Mouse (Mus musculus) liver, embryonic 16.5 days (tissue): ENCODE results near the gene Car9. TPM values are rescaled to one million over a fixed set of nuclear protein-coding genes. Genes with fewer than 3 reads are reported as not detected.
"Not testable (repeated sequence)": the region's sequence is repeated elsewhere in the genome, so short reads cannot be mapped to it uniquely, and the experiment has no call there.

Source experiments
- ATAC-seq: fragments of 200-750 bp; cut with Nextera tagmentation; 2 replicates; pipeline ENCODE4 v1.8.0; 2017; ENCODE audit warnings: low read depth, mild to moderate bottlenecking, moderate number of reproducible peaks, moderate library complexity
- H3K27ac ChIP-seq: fragments of 300-500 bp; sonication (generic); 2 replicates; pipeline ENCODE4 v1.5.1; 2014; ENCODE audit warnings: mild to moderate bottlenecking, low read length
- H3K27me3 ChIP-seq: fragments of 300-500 bp; sonication (generic); 2 replicates; pipeline ENCODE4 v1.6.1; 2014; ENCODE audit warnings: low read depth, low read length, mixed read lengths; ENCODE audit not compliant: control insufficient read depth, insufficient read depth
- H3K36me3 ChIP-seq: fragments of 300-500 bp; sonication (generic); 2 replicates; pipeline ENCODE4 v1.6.1; 2014; ENCODE audit warnings: mild to moderate bottlenecking; ENCODE audit not compliant: control insufficient read depth, insufficient read depth
- H3K4me1 ChIP-seq: fragments of 300-500 bp; sonication (generic); 2 replicates; pipeline ENCODE4 v1.6.1; 2014; ENCODE audit warnings: low read depth, low read length, mixed read lengths; ENCODE audit not compliant: control insufficient read depth
- H3K4me2 ChIP-seq: fragments of 300-500 bp; sonication (generic); 2 replicates; pipeline ENCODE4 v1.6.1; 2014; ENCODE audit warnings: low read depth, low read length, mixed read lengths
- H3K4me3 ChIP-seq: fragments of 300-500 bp; sonication (generic); 2 replicates; pipeline ENCODE4 v1.5.1; 2014; ENCODE audit warnings: low read depth, mild to moderate bottlenecking, low read length
- H3K9ac ChIP-seq: fragments of 300-500 bp; sonication (generic); 2 replicates; pipeline ENCODE4 v1.6.1; 2014; ENCODE audit warnings: low read depth, low read length
- H3K9me3 ChIP-seq: fragments of 300-500 bp; sonication (generic); replicated peaks from 2 replicates; pipeline ENCODE4 v1.6.1; 2016; ENCODE audit warnings: low read length; ENCODE audit not compliant: control insufficient read depth
- WGBS: fragments of 180-500 bp; shearing (Covaris S2); extraction: QIAGEN DNeasy Blood & Tissue Kit; methylation state at CpG from one replicate; pipeline ENCODE4 v1.1.7; 2014; ENCODE audit not compliant: insufficient replicate concordance; 5-methylcytosine and 5-hydroxymethylcytosine counted together
- polyA plus RNA-seq: library from polyadenylated mRNA; unstranded; fragments of >200 nt; fragmentation: Nextera tagmentation; extraction: Ambion mirVana; gene quantifications from 2 replicates; pipeline ENCODE4 v1.2.1, GENCODE M21; 2015

The Car9 gene
- polyA plus RNA-seq, 1 experiment from 2014 or later, result 1.3 TPM

GRCm38 (mm10) chr4:43478534-43478858 is 28.3 kb upstream of the Car9 start:
- H3K4me2 ChIP-seq, result peak overlapping the region; percentile 62
- no peak; the same call in 1 of the 2 replicates for ATAC-seq
- peak overlapping the region; percentile 59 for H3K9ac ChIP-seq
- 24% methylated on average over 8 of the region's 8 CpGs for WGBS
- no peak overlapping the region for H3K27ac ChIP-seq
- no peaks in the 10 kb centered on the region for H3K27me3 ChIP-seq
- no peaks in the 10 kb centered on the region for H3K9me3 ChIP-seq
- no peaks in the 10 kb centered on the region for H3K36me3 ChIP-seq
- H3K4me3 ChIP-seq, result peak overlapping the region; percentile 54
- peaks cover 4% of the 10 kb centered on the region; the same call in 1 of the 2 replicates for H3K4me1 ChIP-seq

DNA sequence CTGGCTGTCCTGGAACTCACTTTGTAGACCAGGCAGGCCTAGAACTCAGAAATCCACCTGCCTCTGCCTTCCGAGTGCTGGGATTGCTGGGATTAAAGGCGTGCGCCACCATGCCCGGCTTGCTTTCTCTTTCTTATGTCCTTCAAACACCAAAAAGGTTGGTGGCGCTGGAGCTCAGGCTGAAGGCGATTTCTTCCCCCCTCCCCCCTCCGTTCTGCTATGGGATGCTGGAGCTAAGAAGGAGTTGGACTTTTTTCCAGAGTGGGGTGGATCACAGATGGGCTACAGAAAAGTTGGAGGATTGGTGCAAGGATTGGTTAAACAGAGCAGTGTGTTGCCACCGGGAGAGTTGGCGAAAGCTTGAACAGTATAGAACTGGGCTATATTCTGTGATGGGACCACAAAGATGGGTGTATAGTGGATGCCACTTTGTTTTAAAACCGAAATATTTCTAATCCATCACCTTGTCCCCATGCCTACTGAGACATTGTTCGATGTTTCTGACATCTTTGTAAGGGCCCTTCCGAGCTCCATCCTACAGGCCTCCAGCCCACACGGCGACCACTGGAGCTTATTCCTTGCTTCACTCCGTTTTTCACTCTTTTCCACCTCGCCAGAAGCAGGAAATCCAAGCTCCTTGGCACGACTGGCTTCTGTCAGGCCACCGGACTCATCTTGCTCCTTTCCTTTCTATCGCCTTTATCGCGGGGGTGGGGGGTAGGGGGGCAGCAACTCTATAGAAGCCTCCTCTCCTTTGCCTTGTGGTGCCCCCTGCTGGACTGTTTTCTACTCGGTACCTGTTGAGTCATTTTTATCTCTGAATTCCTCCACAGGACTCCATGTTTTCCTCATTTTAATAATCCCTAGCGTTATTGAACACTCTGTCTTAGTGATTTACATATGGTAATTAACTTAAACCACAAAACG is 27.6 kb upstream of the Car9 start:
- peaks cover 4% of the 10 kb centered on the region; the same call in 1 of the 2 replicates for H3K4me1 ChIP-seq
- H3K27ac ChIP-seq, result no peak overlapping the region
- no peak overlapping the region for H3K9ac ChIP-seq
- no peaks in the 10 kb centered on the region for H3K36me3 ChIP-seq
- no peak overlapping the region for H3K4me3 ChIP-seq
- 38% methylated on average over 24 of the region's 24 CpGs for WGBS
- no peaks in the 10 kb centered on the region for H3K27me3 ChIP-seq
- H3K4me2 ChIP-seq, result peak overlapping the region; percentile 37
- ATAC-seq, result no peak
- no peaks in the 10 kb centered on the region for H3K9me3 ChIP-seq

DNA sequence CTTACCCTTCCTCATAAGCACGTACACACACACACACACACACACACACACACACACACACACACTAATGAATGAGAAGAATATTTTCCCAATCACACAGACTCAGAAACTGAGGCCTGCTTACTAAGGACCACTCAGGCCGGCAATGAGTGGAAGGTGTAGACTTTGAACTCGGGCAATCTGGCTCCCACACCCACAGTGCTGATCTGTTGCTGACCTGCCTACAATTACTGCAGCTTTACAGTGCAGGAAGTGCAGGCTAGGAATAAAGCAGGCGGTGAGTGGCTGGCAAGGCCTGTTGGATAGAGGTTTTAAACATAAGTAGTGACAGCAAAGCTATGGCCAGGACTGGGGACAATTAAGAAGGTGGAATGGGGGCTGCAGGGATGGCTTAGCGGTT is 25.8 kb upstream of the Car9 start:
- peaks cover 4% of the 10 kb centered on the region; the same call in 1 of the 2 replicates for H3K4me1 ChIP-seq
- H3K9ac ChIP-seq, result no peak overlapping the region
- no peaks in the 10 kb centered on the region for H3K9me3 ChIP-seq
- H3K36me3 ChIP-seq, result no peaks in the 10 kb centered on the region
- no peak for ATAC-seq
- H3K4me3 ChIP-seq, result no peak overlapping the region
- no peaks in the 10 kb centered on the region for H3K27me3 ChIP-seq
- H3K4me2 ChIP-seq, result no peak overlapping the region
- 63% methylated on average over 5 of the region's 5 CpGs for WGBS
- no peak overlapping the region for H3K27ac ChIP-seq

GRCm38 (mm10) chr4:43481894-43482456 is 24.8 kb upstream of the Car9 start:
- H3K27ac ChIP-seq, result no peak overlapping the region
- H3K4me2 ChIP-seq, result no peak overlapping the region
- peaks cover 4% of the 10 kb centered on the region; the same call in 1 of the 2 replicates for H3K4me1 ChIP-seq
- no peaks in the 10 kb centered on the region for H3K9me3 ChIP-seq
- 31% methylated on average over 7 of the region's 7 CpGs for WGBS
- H3K9ac ChIP-seq, result no peak overlapping the region
- no peak for ATAC-seq
- H3K27me3 ChIP-seq, result no peaks in the 10 kb centered on the region
- H3K4me3 ChIP-seq, result no peak overlapping the region
- H3K36me3 ChIP-seq, result no peaks in the 10 kb centered on the region

- Histone ChIP-seq H3K27me3 (no peaks in the 10 kb centered on the region), H3K27ac (no peak overlapping the region), H3K4me1 (peaks cover 4% of the 10 kb centered on the region; the same call in 1 of the 2 replicates), H3K4me2 (no peak overlapping the region), H3K36me3 (no peaks in the 10 kb centered on the region), H3K4me3 (no peak overlapping the region), H3K9me3 (no peaks in the 10 kb centered on the region), H3K9ac (no peak overlapping the region)
- 51% methylated on average over 10 of the region's 10 CpGs for WGBS
- ATAC-seq, result no peak
Observed at GRCm38 (mm10) chr4:43482591-43482990, 24.2 kb upstream of the Car9 start.

- H3K4me3 ChIP-seq, result no peak within 1 kb of the TSS
- no peaks in the 10 kb centered on the region for H3K36me3 ChIP-seq
- no peaks in the 10 kb centered on the region for H3K9me3 ChIP-seq
- no peaks in the 10 kb centered on the region for H3K27me3 ChIP-seq
- H3K27ac ChIP-seq, result no peak within 1 kb of the TSS
- no peak within 1 kb of the TSS for H3K4me2 ChIP-seq
- no peak for ATAC-seq
- 46% methylated on average over 12 of the region's 12 CpGs for WGBS
- H3K4me1 ChIP-seq, result peaks cover under 1% of the 10 kb centered on the region; the same call in 1 of the 2 replicates
- no peak within 1 kb of the TSS for H3K9ac ChIP-seq
Observed at GRCm38 (mm10) chr4:43483535-43484091, 23.2 kb upstream of the Car9 start, which contains the start of gene Sit1. TSS of gene Sit1 (minus strand) at chr4:43483734.

DNA sequence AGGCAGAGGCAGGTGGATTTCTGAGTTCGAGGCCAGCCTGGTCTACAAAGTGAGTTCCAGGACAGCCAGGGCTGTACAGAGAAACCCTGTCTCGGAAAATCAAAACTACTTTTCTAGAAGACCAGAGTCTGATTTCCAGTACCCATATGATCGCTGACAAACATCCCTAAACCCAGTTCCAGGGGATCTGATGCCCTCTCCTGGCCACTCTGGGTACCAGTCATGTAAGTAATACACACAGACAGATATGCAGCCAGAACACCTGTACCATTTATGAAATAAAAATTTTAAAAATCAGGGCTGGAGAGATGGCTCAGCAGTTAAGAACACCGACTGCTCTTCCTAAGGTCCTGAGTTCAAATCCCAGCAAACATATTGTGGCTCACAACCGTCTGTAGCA is 21.1 kb upstream of the Car9 start:
- not testable (repeated sequence) for H3K9ac ChIP-seq, H3K9me3 ChIP-seq, H3K4me1 ChIP-seq, ATAC-seq, H3K4me3 ChIP-seq, H3K36me3 ChIP-seq, H3K27ac ChIP-seq, H3K4me2 ChIP-seq, H3K27me3 ChIP-seq
- 74% methylated on average over 5 of the region's 5 CpGs for WGBS

GRCm38 (mm10) chr4:43489611-43490010 is 17.2 kb upstream of the Car9 start:
- Histone ChIP-seq H3K36me3 (no peaks in the 10 kb centered on the region), H3K4me3 (no peak overlapping the region), H3K9ac (no peak overlapping the region), H3K27me3 (no peaks in the 10 kb centered on the region), H3K27ac (no peak overlapping the region), H3K4me1 (peaks cover 20% of the 10 kb centered on the region), H3K9me3 (no peaks in the 10 kb centered on the region), H3K4me2 (no peak overlapping the region)
- WGBS, result 75% methylated on average over 3 of the region's 3 CpGs
- ATAC-seq, result no peak

- Histone ChIP-seq H3K9me3 (no peaks in the 10 kb centered on the region), H3K27me3 (no peaks in the 10 kb centered on the region), H3K27ac (0 out of 2 replicates have a peak overlapping the region, but pooled peaks have one; percentile 19), H3K4me2 (peak overlapping the region; percentile 21; the same call in 1 of the 2 replicates), H3K36me3 (peaks cover 3% of the 10 kb centered on the region), H3K4me3 (no peak overlapping the region), H3K4me1 (peaks cover 26% of the 10 kb centered on the region), H3K9ac (no peak overlapping the region)
- no peak for ATAC-seq
- WGBS, result 55% methylated on average over 5 of the region's 5 CpGs
Observed at GRCm38 (mm10) chr4:43490801-43491200, 16.0 kb upstream of the Car9 start.
